Mouse (Mus musculus): Measurements from ENCODE around the gene Ablim2. TPM values are rescaled to one million over a fixed set of nuclear protein-coding genes. Genes with fewer than 3 reads are reported as not detected.
A peak's percentile ranks its signal among the peaks of the same experiment; 100 is the strongest.

Gene Ablim2
- polyA plus RNA-seq, 1 experiment, result 5.8 TPM

DNA sequence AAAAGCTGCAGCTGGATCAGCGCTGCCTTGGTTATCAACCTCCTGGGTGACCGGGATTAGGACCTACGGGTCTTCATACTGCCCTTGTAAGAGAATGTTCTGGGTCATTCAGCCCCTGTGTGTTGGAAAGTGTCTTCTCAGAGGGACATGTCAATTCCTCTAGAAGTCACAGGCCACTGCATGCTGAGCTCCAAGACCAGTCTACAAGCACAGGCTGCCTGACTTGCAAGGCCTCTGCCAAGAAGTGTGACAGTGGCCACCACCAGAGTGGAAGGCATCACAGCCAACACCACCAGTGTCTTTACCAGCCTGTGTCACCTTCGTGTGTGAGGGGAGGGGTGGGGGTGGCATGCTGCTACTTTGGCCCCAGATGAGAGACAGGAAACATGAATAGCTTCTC, 1.7 kb upstream of the Ablim2 start:
- Histone ChIP-seq H3K36me3 (ENCODE audit: control insufficient read depth, insufficient read depth, low read length) (no peaks in the 10 kb centered on the region), H3K27ac (ENCODE audit: insufficient read depth, low read depth, low read length) (no peak overlapping the region), H3K4me3 (ENCODE audit: insufficient read depth, low read depth, low read length) (no peak overlapping the region), H3K4me1 (ENCODE audit: control insufficient read depth, insufficient read depth, low read length) (peaks cover 3% of the 10 kb centered on the region; the same call in 1 of the 2 replicates), H3K27me3 (replicated peaks; ENCODE audit: control insufficient read depth, insufficient read depth, low read length) (no peaks in the 10 kb centered on the region)
- TF ChIP-seq POLR2A (IDR thresholded peaks at IDR 0.05; ENCODE audit: low read depth, low read length), result no peak
- TF ChIP-seq CTCF (conservative IDR thresholded peaks at IDR 0.05; ENCODE audit: insufficient read depth, insufficient read length, low read depth, low read length), result no peak
- no peak for DNase-seq
- 76% methylated on average over 4 of the region's 4 CpGs for WGBS

DNA sequence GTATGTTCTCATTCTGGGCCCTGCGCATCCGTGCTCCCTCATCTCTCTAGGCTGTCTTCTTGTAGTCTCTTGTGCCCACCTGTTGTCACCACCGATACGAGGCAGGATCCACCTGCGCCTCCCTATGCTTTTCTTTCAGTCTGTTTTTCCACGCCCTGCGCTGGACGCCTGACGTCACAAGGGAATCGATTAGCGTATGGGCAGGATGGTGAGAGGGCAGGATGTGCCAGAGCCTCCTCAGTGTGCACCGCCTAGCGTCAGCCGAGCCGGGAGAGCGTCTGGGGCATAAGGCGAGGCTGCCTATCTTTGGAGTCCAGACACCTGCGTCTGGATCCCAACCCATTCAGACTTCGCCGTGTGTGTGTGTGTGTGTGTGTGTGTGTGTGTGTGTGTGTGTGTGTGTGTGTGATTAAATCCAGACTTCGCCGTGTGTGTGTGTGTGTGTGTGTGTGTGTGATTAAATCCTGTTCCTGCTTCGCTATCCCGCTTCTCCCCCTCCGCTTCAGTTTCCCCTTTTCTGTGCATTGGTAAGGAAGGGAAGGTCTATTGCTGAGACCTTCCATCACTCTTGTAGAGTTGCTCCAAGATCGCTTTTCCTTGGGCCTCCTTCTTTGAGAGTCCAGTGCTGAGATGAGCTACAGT, 562 bp upstream of the Ablim2 start:
- Histone ChIP-seq H3K4me1 (ENCODE audit: control insufficient read depth, insufficient read depth, low read length) (peaks cover 3% of the 10 kb centered on the region; the same call in 1 of the 2 replicates), H3K4me3 (ENCODE audit: insufficient read depth, low read depth, low read length) (peak overlapping the region; percentile 26), H3K36me3 (ENCODE audit: control insufficient read depth, insufficient read depth, low read length) (no peaks in the 10 kb centered on the region), H3K27me3 (replicated peaks; ENCODE audit: control insufficient read depth, insufficient read depth, low read length) (no peaks in the 10 kb centered on the region), H3K27ac (ENCODE audit: insufficient read depth, low read depth, low read length) (no peak overlapping the region)
- no peak for DNase-seq
- WGBS, result 15% methylated on average over 24 of the region's 26 CpGs
- TF ChIP-seq CTCF (conservative IDR thresholded peaks at IDR 0.05; ENCODE audit: insufficient read depth, insufficient read length, low read depth, low read length), result no peak
- TF ChIP-seq POLR2A (IDR thresholded peaks at IDR 0.05; ENCODE audit: low read depth, low read length), result no peak

DNA sequence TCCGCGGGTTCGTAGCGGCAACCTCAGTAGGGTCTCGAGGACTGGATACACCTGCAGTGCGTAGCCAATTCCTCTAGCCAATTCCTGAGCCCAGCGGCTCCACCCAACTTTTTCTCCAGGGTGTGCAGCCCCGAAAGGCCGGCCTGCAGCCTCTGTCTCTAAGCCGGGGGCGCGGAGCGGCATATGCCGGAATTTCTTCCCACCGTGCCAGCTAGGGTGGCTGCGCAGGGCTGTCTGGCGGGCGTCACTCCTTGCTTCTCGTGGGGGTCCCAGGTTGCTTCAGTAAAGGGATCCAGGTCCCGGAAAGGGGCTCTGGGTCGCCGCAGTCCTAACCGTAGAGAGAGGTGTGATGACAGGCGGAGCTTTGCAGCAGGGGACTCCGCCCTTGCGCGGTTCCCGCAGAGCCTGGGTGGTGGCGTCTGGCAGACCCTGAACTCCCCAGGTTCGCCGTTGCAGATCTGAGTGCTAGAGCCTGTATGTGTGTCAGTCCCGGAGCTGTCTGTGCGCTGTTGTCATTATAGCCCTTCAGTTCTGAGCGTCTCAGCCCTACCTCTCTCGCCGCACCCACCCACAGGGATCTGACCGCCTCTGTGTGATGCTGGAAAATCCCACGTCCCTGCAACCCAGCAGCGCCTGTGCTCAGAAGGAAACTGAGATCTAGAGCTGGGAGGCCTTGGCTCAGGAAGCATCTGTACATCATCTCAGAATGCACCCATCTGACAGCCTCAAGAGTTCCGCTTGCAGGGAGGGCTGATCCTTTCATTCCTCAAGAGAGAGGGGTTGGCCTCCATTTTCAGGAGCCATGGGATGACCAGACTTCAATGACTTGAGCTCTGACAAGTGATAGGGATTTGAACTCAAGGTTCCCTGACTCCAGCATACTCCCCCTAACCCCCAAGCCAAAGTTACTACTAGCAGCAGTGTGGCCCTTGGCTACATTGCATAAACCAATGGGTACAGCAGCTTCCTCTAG, 687 bp downstream of the Ablim2 start:
- H3K27ac ChIP-seq (ENCODE audit: insufficient read depth, low read depth, low read length), result no peak overlapping the region
- TF ChIP-seq CTCF (conservative IDR thresholded peaks at IDR 0.05; ENCODE audit: insufficient read depth, insufficient read length, low read depth, low read length) (no peak), POLR2A (IDR thresholded peaks at IDR 0.05; ENCODE audit: low read depth, low read length) (no peak)
- no peaks in the 10 kb centered on the region for H3K36me3 ChIP-seq (ENCODE audit: control insufficient read depth, insufficient read depth, low read length)
- no peaks in the 10 kb centered on the region for H3K27me3 ChIP-seq (replicated peaks; ENCODE audit: control insufficient read depth, insufficient read depth, low read length)
- DNase-seq, result no peak
- WGBS, result 2% methylated on average over 40 of the region's 40 CpGs
- H3K4me3 ChIP-seq (ENCODE audit: insufficient read depth, low read depth, low read length), result peak overlapping the region; percentile 60
- H3K4me1 ChIP-seq (ENCODE audit: control insufficient read depth, insufficient read depth, low read length), result peaks cover 3% of the 10 kb centered on the region; the same call in 1 of the 2 replicates

DNA sequence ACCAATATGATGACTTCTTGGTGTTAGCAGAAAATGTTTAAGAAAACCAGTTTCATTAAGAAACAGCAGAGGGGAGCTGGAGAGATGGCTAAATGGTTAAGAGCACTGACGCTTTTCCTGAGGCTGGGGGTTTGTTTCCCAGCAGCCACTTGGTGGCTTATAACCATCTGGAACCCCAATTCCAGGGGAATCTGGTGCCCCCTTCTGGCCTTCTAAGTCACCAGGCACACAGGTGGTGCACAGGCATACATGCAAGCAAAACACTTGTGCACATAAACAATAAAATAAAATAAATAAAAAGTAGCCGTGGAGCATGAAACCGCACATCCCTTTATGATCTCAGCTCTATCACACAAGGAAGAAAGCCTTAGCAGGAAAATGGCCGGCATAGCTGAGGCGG, 3.6 kb downstream of the Ablim2 start:
- no peak for DNase-seq
- no peaks in the 10 kb centered on the region for H3K27me3 ChIP-seq (replicated peaks; ENCODE audit: control insufficient read depth, insufficient read depth, low read length)
- H3K27ac ChIP-seq (ENCODE audit: insufficient read depth, low read depth, low read length), result no peak overlapping the region
- H3K4me1 ChIP-seq (ENCODE audit: control insufficient read depth, insufficient read depth, low read length), result peaks cover 3% of the 10 kb centered on the region; the same call in 1 of the 2 replicates
- WGBS, result 85% methylated on average over 5 of the region's 5 CpGs
- no peaks in the 10 kb centered on the region for H3K36me3 ChIP-seq (ENCODE audit: control insufficient read depth, insufficient read depth, low read length)
- TF ChIP-seq POLR2A (IDR thresholded peaks at IDR 0.05; ENCODE audit: low read depth, low read length), result no peak
- TF ChIP-seq CTCF (conservative IDR thresholded peaks at IDR 0.05; ENCODE audit: insufficient read depth, insufficient read length, low read depth, low read length), result 0 out of 2 replicates have a peak, but pooled peaks have one; percentile 5
- no peak overlapping the region for H3K4me3 ChIP-seq (ENCODE audit: insufficient read depth, low read depth, low read length)

DNA sequence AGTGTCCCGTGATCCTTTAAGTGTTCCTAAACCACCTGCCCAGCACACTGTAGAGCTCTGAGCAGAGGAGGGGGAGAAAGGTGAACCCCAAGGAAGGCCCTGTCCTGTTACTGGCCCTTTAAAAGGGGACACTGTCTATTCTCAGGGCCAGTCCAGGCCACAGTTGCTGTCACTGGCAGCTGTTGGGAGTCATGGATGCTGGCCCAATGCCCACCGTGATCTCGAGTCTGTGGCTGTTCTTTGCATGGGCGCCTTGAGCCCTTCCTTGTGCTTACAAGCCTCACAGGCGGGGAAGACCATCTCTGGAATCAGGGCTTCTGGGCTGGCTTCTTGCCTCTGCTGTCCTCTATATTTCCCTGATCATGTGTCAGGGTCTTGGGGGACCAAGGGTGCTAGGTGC, 4.7 kb downstream of the Ablim2 start:
- Histone ChIP-seq H3K4me3 (ENCODE audit: insufficient read depth, low read depth, low read length) (no peak overlapping the region), H3K4me1 (ENCODE audit: control insufficient read depth, insufficient read depth, low read length) (no peaks in the 10 kb centered on the region), H3K27me3 (replicated peaks; ENCODE audit: control insufficient read depth, insufficient read depth, low read length) (no peaks in the 10 kb centered on the region), H3K27ac (ENCODE audit: insufficient read depth, low read depth, low read length) (no peak overlapping the region), H3K36me3 (ENCODE audit: control insufficient read depth, insufficient read depth, low read length) (no peaks in the 10 kb centered on the region)
- DNase-seq, result peak; percentile 70
- TF ChIP-seq CTCF (conservative IDR thresholded peaks at IDR 0.05; ENCODE audit: insufficient read depth, insufficient read length, low read depth, low read length) (no peak), POLR2A (IDR thresholded peaks at IDR 0.05; ENCODE audit: low read depth, low read length) (no peak)
- 52% methylated on average over 5 of the region's 5 CpGs for WGBS

DNA sequence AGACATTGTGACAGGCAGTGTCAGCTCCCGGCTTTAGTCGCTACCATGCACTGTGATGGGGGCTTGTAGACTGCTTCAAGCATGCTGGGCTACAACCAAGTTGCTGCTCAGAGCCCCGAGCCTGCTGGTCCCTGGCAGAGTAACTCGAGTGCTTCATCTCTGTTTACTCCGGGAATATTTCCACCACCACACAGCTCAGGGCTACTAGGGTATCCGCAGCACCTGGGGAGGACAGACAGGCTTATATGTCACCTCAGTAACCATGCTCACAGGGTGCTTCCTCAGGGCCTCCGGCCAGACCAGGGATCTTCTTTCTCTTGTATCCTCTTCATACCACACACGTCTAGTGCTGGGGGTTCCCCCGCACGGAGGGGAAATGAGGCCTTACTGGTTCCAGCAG, 5.2 kb downstream of the Ablim2 start:
- no peak overlapping the region for H3K27ac ChIP-seq (ENCODE audit: insufficient read depth, low read depth, low read length)
- no peaks in the 10 kb centered on the region for H3K36me3 ChIP-seq (ENCODE audit: control insufficient read depth, insufficient read depth, low read length)
- 61% methylated on average over 10 of the region's 10 CpGs for WGBS

DNA sequence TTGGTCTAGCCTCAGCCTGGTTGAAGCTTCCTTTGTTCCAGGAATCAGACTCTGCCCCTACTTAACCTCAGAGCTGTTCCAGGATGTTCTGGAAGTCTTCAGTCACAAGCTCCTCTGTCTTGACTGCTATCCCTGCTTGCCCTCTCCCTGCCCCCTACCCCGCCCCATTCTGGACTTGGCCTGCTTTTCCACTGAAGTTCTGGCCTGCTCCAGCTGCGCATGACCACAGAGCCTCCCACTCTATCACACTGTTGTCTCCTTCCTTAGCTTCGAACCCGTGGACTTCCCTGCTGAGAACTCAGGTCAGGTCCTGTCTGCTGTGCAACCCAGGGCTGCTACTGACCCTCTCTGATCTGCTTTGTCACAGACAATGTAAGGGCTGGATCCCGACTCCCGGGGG, 8.2 kb downstream of the Ablim2 start:
- WGBS, result 83% methylated on average over 6 of the region's 6 CpGs
- no peak for TF ChIP-seq POLR2A (IDR thresholded peaks at IDR 0.05; ENCODE audit: low read depth, low read length)
- Histone ChIP-seq H3K4me3 (ENCODE audit: insufficient read depth, low read depth, low read length) (no peak overlapping the region), H3K27me3 (replicated peaks; ENCODE audit: control insufficient read depth, insufficient read depth, low read length) (no peaks in the 10 kb centered on the region), H3K27ac (ENCODE audit: insufficient read depth, low read depth, low read length) (no peak overlapping the region), H3K36me3 (ENCODE audit: control insufficient read depth, insufficient read depth, low read length) (no peaks in the 10 kb centered on the region), H3K4me1 (ENCODE audit: control insufficient read depth, insufficient read depth, low read length) (no peaks in the 10 kb centered on the region)
- peak; percentile 67 for DNase-seq

More for the DNA sequence above, 5.2 kb downstream of the Ablim2 start:
- Histone ChIP-seq H3K4me1 (ENCODE audit: control insufficient read depth, insufficient read depth, low read length) (no peaks in the 10 kb centered on the region), H3K4me3 (ENCODE audit: insufficient read depth, low read depth, low read length) (no peak overlapping the region), H3K27me3 (replicated peaks; ENCODE audit: control insufficient read depth, insufficient read depth, low read length) (no peaks in the 10 kb centered on the region)
- TF ChIP-seq POLR2A (IDR thresholded peaks at IDR 0.05; ENCODE audit: low read depth, low read length) (no peak), CTCF (conservative IDR thresholded peaks at IDR 0.05; ENCODE audit: insufficient read depth, insufficient read length, low read depth, low read length) (no peak)
- DNase-seq, result no peak
